Mouse (Mus musculus): ENCODE results near the gene Aatk.

The Aatk gene

DNA sequence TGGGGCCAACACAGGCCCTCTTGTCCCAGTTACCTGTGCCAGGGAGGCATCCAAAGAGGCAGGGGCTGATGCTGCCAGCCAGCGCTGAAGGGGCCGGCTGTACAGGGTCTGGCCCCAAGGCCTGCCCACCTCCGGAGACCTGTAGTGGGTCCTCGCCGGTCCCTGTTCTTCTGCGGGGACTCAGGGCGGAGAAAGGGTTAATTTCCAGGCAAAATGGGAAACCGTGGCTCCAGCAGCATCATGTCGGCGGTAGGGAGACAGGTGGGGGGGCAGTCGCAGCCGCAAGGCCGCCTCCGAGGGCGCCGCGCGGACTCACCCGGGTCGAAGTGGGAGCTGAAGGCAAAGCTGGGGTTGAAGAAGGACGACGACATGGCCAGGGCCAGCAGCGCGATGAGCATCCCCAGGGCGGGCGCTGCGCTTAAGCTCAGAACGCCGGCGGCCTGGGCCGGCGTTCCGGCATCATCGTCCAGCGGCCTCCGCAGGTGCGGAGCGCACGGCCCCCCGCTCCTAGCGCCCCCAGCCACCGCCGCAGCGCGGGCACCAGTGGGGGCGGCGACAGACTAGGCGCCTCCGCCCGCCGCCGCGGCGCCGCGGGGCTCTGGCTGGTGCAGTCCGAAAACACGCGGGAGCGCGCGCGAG lies at the start of gene Aatk:
Gene Aatk, minus strand, starts transcription at position 615 of the 639 bp plus-strand sequence.
- DNase-seq: no peak

GRCm38 (mm10) chr11:120092817-120093591 lies 46.0 kb upstream of the Aatk start:
- DNase-seq: no peak

GRCm38 (mm10) chr11:120090661-120091060 lies 43.7 kb upstream of the Aatk start:
- no peak for DNase-seq

DNA sequence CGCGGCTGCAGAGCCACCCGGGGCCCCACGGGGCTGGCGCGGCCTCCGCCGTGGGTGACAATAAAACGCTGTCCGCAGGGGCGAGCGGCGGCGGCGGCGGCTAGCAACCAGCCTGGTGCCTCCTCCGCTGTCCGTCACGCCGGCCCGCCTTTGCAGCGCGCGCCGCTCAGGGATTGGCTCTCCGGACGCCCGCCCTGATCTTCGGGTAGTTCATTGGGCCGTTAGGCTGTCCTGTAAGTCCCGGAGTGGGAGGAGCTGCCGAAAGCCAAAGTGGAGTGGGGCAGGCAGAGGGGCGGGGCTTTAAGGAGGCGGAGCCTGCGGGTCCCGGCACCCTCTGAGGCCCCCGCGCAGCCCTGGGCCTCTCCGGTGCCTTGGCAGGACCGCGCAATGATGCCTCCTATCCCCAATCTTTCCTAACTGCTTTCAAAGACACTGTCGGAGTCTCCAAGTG lies 39.8 kb upstream of the Aatk start, which contains the start of gene Cep131:
Gene Cep131, minus strand, starts transcription at position 126 of the 451 bp plus-strand sequence.
- DNase-seq: peak; percentile 98

DNA sequence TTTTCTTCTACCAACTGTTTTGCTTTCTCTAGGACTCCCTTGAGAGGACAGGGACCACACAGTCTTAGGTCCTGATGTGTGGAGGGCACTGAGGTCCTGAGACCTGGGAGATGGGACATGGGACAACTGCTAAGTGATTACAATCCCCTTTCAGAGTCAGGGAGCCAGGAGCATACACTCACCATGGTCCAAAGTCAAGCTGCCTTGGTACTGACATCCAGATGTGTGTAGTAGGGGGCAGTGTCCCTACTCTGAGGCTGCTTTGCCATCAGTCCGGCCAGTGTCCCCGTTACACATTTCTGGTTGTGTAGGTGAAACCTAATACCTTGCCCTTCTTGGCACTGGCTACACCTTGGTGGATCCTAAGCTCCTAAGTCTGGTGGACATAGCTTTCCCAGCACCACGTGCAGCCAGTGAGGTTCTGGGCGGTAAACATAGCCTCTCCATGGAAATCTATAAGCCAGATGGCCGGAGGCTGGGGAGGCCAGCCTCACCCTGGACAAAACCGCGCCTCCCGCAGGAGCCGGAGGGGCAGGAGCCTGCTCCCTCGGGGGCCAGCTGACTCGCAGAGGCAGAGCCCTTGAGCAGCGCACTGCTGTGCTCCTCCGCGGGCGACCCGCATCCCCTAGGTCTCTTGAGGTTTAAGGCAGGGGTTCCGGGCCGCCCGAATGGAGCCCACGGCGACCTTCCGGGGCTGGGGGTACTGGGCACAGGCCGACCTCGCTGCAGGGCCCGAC lies 39.1 kb upstream of the Aatk start:
- DNase-seq: peak; percentile 77

GRCm38 (mm10) chr11:120080282-120080681 lies 33.3 kb upstream of the Aatk start:
- no peak for DNase-seq

DNA sequence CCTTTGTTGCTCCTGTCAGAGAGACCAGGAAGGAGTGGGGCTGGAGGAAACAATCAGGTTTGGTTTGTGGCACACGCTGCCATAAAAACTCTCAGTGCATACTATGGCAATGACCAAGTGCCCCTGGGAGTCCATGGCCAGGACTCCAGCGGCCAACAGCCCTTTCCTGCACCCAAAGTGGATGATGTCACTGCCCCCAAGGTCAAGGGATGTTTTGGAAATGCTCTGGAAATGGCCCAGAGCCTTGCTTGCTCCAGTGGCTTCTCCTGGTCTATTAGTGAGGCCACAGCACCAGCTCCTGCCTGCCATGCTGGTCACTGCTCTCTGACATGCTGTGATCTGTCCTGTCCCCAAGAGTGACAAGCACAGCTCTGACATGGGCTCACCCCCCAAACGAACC lies 29.2 kb upstream of the Aatk start:
- DNase-seq: no peak

DNA sequence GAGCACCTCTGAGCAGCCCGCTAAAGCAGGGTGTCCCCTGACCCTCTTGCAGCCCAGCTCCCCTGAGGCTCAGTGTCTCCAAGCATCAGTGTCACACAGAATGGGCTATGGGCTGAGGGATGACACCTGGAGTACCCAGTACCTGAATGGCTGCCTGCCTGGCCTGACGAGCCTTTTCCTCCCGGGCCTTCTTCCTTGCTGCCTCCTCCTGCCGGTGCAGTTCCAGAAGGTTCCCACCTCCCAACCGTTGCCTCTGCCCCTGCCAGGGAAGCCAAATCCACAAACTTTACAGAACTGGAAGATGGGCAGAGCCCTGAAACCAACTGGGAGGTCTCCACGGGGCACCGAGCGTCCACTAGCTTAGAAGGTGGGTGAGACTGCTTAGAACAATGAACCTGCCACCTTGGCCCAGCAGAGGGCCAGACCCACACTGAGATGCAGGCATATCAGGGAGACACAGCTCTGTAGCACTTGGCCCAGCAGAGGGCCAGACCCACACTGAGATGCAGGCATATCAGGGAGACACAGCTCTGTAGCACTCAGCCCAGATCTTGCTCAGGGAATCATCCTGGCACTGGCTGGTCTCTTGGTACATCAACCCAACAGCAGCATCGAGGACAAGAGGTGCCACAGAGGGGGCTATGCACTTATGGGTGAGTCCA lies 26.1 kb upstream of the Aatk start:
- DNase-seq: no peak

GRCm38 (mm10) chr11:120071731-120072320 lies 24.9 kb upstream of the Aatk start:
- DNase-seq: no peak

DNA sequence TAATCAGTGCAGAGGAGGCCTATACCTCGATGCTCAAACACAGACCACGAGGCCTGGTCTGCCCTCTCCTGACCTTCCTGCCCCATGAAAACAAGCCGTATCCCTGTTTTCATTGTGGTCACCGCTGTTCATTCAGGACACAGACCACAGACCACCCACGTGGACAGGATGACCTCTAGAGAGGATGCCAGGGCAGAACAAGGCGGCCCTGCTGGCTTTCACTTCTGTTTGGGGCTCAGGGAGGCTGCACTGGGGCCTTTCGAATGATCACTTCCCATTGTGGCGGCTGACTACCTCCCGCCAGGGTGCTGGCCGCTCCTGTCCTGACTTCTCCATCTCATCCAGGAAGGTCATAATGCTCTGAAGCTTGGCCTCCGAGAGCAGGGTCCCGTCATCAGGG lies 24.1 kb upstream of the Aatk start:
- DNase-seq: no peak

GRCm38 (mm10) chr11:120070286-120070930 lies 23.4 kb upstream of the Aatk start:
- DNase-seq: no peak

DNA sequence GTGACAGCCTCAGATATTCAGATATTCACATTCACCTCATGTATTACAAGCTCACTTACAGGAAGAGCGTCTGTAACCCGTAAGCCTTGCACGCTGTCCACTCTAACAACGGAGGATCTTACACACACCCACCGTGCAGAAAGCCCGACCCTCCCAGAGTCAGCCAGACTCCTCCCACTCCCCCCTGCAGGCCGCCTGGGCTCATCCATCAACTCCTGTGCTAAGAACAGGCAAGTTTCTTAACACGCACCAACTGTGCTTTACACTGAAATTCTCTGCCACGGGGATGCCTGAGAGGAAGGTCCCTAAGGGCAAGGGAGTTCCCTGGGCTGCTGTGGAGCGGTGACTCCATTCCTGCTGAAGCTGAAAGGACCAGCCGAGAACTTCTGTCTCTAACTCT lies 22.3 kb upstream of the Aatk start:
- DNase-seq: no peak

- peak; percentile 49 for DNase-seq
Observed at GRCm38 (mm10) chr11:120067834-120068233, 20.9 kb upstream of the Aatk start.

GRCm38 (mm10) chr11:120065291-120065690 lies 18.3 kb upstream of the Aatk start:
- DNase-seq: peak; percentile 78

- no peak for DNase-seq
Observed at GRCm38 (mm10) chr11:120064668-120065040, 17.7 kb upstream of the Aatk start.

DNA sequence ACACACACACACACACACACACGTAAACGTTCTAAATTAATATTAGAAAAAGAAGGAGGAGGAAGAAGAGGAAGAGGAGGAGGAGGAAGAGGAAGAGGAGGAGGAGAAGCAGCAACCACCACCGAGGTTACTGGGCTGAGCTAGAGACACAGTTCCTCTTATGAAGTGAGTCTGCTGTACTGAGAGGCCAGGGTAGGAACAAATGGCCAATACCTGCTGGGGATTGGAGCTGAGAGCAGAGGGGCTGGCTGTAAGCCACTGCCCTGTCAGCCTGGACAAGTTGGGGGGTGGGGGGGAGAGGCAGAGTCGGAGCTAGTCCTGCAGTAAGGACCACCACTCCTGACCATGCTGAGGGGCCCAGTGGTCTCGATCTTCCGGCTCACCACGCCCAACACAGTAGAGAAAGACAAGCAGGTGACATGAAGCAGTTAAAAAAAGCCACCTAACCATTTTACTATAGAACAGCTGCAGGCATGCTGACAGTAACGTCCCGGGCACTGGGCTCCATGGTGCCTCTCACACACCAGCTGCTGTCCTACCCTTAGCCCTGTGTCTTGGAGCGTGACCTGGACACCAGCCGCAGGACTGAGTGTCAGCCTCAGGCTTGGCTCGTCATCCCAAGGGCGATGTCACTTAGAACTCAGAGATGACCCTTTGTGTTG lies 17.2 kb upstream of the Aatk start:
- no peak for DNase-seq

DNA sequence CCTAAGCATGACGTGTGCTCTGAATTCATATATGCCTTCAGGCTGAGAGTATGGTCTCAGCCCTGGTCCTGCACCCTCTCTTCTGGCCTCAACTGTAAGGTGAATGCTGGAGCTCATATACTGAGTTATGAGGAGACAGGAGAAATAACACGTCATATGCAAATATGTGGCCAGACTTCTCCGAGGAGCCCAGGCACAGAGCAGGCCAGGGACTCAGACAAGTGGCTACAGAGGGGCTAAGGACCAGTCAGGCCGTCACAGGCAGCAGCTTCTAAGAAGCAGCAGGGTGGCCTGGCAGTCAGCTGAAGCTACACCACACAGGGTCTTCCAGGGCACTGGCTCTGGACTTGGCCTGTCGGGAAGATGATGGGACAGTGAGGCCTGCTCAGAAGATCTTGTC lies 16.4 kb upstream of the Aatk start:
- DNase-seq: no peak

- DNase-seq: no peak
Observed at GRCm38 (mm10) chr11:120060634-120061033, 13.7 kb upstream of the Aatk start.

DNA sequence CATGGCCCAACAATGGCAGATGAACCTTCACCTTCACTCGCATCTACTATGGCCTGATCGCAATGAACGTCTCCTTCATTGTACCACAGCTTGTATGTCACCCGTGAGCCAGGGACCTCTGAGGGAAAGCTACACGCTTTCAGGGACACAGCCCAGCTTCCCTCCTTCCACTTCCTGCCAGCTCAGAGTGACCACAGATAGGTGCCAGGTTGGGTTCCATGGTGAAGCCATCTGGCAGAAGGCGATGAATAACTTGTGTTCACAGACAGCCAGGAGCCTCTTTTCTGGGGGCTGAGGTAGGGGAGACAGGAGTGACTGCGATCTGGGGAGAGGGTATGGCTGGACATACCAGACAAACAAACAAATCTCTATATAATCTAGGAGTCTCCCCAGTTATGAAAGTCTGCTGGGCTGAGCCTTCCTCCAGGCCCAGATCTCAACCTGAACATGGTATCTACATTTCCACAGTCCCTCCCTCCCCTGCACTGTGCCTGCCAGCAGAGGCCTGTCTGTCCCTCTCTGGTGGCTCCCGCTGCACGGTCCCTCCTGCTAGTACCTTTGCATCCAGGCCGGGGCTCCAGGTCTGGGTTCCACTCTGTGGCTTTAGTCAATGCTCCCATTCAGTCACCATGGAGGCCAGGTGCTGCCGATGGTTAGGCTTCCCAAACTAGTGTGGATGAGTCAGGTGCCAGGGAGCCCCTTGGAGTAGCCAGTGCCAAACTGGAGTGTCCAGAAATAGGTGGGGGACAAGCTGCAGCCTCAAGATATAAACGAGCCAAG lies 9.2 kb upstream of the Aatk start:
- DNase-seq: peak; percentile 77

- DNase-seq: no peak
Observed at GRCm38 (mm10) chr11:120053846-120054245, 6.9 kb upstream of the Aatk start.

- no peak for DNase-seq
Observed at GRCm38 (mm10) chr11:120052274-120052673, 5.3 kb upstream of the Aatk start.

Data from cerebellum, adult 11-12 months (tissue).